Comparison of ENCODE assay signal across 8 mouse cellular contexts in genomic region chrX:50634842-50635615, GRCm38 (mm10).
DNase-seq lines count a peak whose midpoint lies in the region; ATAC-seq and TF ChIP-seq lines count a peak whose summit lies in the region.

No protein-coding gene starts in this region.

- peak; percentile 67 for TF ChIP-seq CTCF in midbrain, postnatal 0 days (IDR thresholded peaks at IDR 0.05)

- peak overlapping the region; percentile 58 for H3K9ac ChIP-seq in heart, embryonic 11.5 days (ENCODE audit: low read depth, low read length)
- peak overlapping the region; percentile 51 for H3K9ac ChIP-seq in kidney, embryonic 15.5 days
- H3K9ac ChIP-seq in midbrain, postnatal 0 days (replicated peaks; ENCODE audit: low read length, poor library complexity, severe bottlenecking) = peak overlapping the region; percentile 24; the same call in 1 of the 2 replicates
- H3K9ac ChIP-seq in stomach, embryonic 16.5 days (ENCODE audit: low read length) = peak overlapping the region; percentile 69

- peak overlapping the region; percentile 58 for H3K4me3 ChIP-seq in heart, embryonic 11.5 days (ENCODE audit: low read depth, low read length)
- peak overlapping the region; percentile 57 for H3K4me3 ChIP-seq in kidney, embryonic 15.5 days (replicated peaks)
- peak overlapping the region; percentile 45 for H3K4me3 ChIP-seq in midbrain, postnatal 0 days (ENCODE audit: low read depth, low read length)
- H3K4me3 ChIP-seq in stomach, embryonic 16.5 days (replicated peaks; ENCODE audit: low read length) = peak overlapping the region; percentile 59

- peak overlapping the region; percentile 61 for H3K4me2 ChIP-seq in heart, embryonic 11.5 days
- H3K4me2 ChIP-seq in kidney, embryonic 15.5 days = peak overlapping the region; percentile 56
- H3K4me2 ChIP-seq in midbrain, postnatal 0 days (ENCODE audit: low read depth, low read length, poor library complexity, severe bottlenecking) = peak overlapping the region; percentile 61
- H3K4me2 ChIP-seq in stomach, embryonic 16.5 days (ENCODE audit: low read depth, low read length) = peak overlapping the region; percentile 56

- no peaks in the 10 kb centered on the region for H3K36me3 ChIP-seq in heart, embryonic 11.5 days (ENCODE audit: control insufficient read depth, insufficient read depth, low read length)
- H3K36me3 ChIP-seq in kidney, embryonic 15.5 days = peaks cover 4% of the 10 kb centered on the region; the same call in 1 of the 2 replicates
- H3K36me3 ChIP-seq in midbrain, postnatal 0 days (ENCODE audit: insufficient read depth, low read length) = no peaks in the 10 kb centered on the region
- no peaks in the 10 kb centered on the region for H3K36me3 ChIP-seq in stomach, embryonic 16.5 days (ENCODE audit: control insufficient read depth, insufficient read depth, low read length)

- no peaks in the 10 kb centered on the region for H3K9me3 ChIP-seq in heart, embryonic 11.5 days (replicated peaks; ENCODE audit: control insufficient read depth, low read length)
- H3K9me3 ChIP-seq in kidney, embryonic 15.5 days (replicated peaks) = no peaks in the 10 kb centered on the region
- no peaks in the 10 kb centered on the region for H3K9me3 ChIP-seq in midbrain, postnatal 0 days (ENCODE audit: low read length)
- H3K9me3 ChIP-seq in stomach, embryonic 16.5 days (replicated peaks; ENCODE audit: control insufficient read depth, low read length) = no peaks in the 10 kb centered on the region

- no peaks in the 10 kb centered on the region for H3K27me3 ChIP-seq in heart, embryonic 11.5 days (ENCODE audit: control insufficient read depth, insufficient read depth, low read length)
- peaks cover 3% of the 10 kb centered on the region; the same call in 1 of the 2 replicates for H3K27me3 ChIP-seq in kidney, embryonic 15.5 days
- no peaks in the 10 kb centered on the region for H3K27me3 ChIP-seq in midbrain, postnatal 0 days (ENCODE audit: insufficient read depth, low read length)
- H3K27me3 ChIP-seq in stomach, embryonic 16.5 days (ENCODE audit: control insufficient read depth, insufficient read depth, low read length) = no peaks in the 10 kb centered on the region; the same call in 1 of the 2 replicates

- peak overlapping the region; percentile 35; the same call in 1 of the 2 replicates for H3K27ac ChIP-seq in heart, embryonic 11.5 days (ENCODE audit: low read depth, low read length)
- peak overlapping the region; percentile 75 for H3K27ac ChIP-seq in kidney, embryonic 15.5 days
- H3K27ac ChIP-seq in midbrain, postnatal 0 days (ENCODE audit: low read depth, low read length) = no peak overlapping the region
- peak overlapping the region; percentile 83 for H3K27ac ChIP-seq in stomach, embryonic 16.5 days (ENCODE audit: low read length)

- DNase-seq in CD4-positive, CD25-positive, alpha-beta regulatory T cell, adult 2 months (ENCODE audit: low read depth, low spot score) = peak; percentile 53
- DNase-seq in brain, adult 2 months (ENCODE audit: low read depth, low spot score) = peak; percentile 95
- peak; percentile 81 for DNase-seq in liver
- DNase-seq in midbrain, postnatal 0 days (ENCODE audit: low spot score) = peak; percentile 88

- 0 out of 2 replicates have a peak, but pooled peaks have one; percentile 39 for ATAC-seq in erythroid progenitor cell, adult 5-6 weeks (replicated peaks; ENCODE audit: low FRiP score, poor library complexity, severe bottlenecking)
- peak; percentile 90 for ATAC-seq in heart, embryonic 11.5 days (replicated peaks; ENCODE audit: insufficient number of reproducible peaks, low FRiP score, low TSS enrichment)
- peak; percentile 99 for ATAC-seq in kidney, embryonic 15.5 days (replicated peaks; ENCODE audit: low FRiP score)
- ATAC-seq in midbrain, postnatal 0 days (ENCODE audit: low FRiP score) = peak; percentile 99
- peak; percentile 99 for ATAC-seq in stomach, embryonic 16.5 days (ENCODE audit: insufficient read depth, low FRiP score)

- no peaks in the 10 kb centered on the region for H3K4me1 ChIP-seq in heart, embryonic 11.5 days (ENCODE audit: control insufficient read depth, insufficient read depth, low read length)
- H3K4me1 ChIP-seq in kidney, embryonic 15.5 days = no peaks in the 10 kb centered on the region
- no peaks in the 10 kb centered on the region for H3K4me1 ChIP-seq in midbrain, postnatal 0 days (ENCODE audit: insufficient read depth, low read length)
- no peaks in the 10 kb centered on the region for H3K4me1 ChIP-seq in stomach, embryonic 16.5 days (ENCODE audit: control insufficient read depth, insufficient read depth, low read length)

- WGBS in heart, embryonic 11.5 days (ENCODE audit: insufficient replicate concordance) = 14% methylated on average over 30 of the region's 30 CpGs
- WGBS in kidney, embryonic 15.5 days = 16% methylated on average over 29 of the region's 30 CpGs
- 23% methylated on average over 30 of the region's 30 CpGs for WGBS in midbrain, postnatal 0 days
- whole genome bisulfite sequencing in stomach, embryonic 16.5 days = 12% methylated on average over 28 of the region's 30 CpGs

Comparison
In these comparisons a context has a peak if more than half of its experiments do, and no peak if none do; other contexts are left out.
1. ATAC-seq: peak in every context shown above with its lines; median percentile 99 in kidney, embryonic 15.5 days; 99 in midbrain, postnatal 0 days; 99 in stomach, embryonic 16.5 days; 90 in heart, embryonic 11.5 days; 39 in erythroid progenitor cell, adult 5-6 weeks.